Mouse (Mus musculus): ENCODE results near the gene Pmpcb.

Pmpcb gene

GRCm38 (mm10) chr5:21804837-21805236 lies 67.9 kb downstream of the Pmpcb start:
- 43% methylated on average over 4 of the region's 4 CpGs for WGBS

All from cerebral cortex, adult 2 months (tissue).